Mouse (Mus musculus): ENCODE data around the gene Svs1. TPM values are rescaled to one million over a fixed set of nuclear protein-coding genes. Genes with fewer than 3 reads are reported as not detected.

The Svs1 gene
- total RNA-seq, 2 experiments from 2014 or later: not detected

GRCm38 (mm10) chr6:49011191-49011590 lies 24.5 kb downstream of the Svs1 start:
- DNase-seq: no peak

- no peak for DNase-seq
Measured at GRCm38 (mm10) chr6:49013023-49013422, 26.4 kb downstream of the Svs1 start.

- no peak for DNase-seq
Measured at GRCm38 (mm10) chr6:49013458-49013857, 26.8 kb downstream of the Svs1 start.

- no peak for DNase-seq
Measured at GRCm38 (mm10) chr6:49017150-49017549, 30.5 kb downstream of the Svs1 start.

- no peak for DNase-seq
Measured at GRCm38 (mm10) chr6:49019341-49019740, 32.7 kb downstream of the Svs1 start.

GRCm38 (mm10) chr6:49021141-49022012 lies 34.7 kb downstream of the Svs1 start:
- DNase-seq: no peak

- DNase-seq: no peak
Measured at GRCm38 (mm10) chr6:49022384-49022783, 35.7 kb downstream of the Svs1 start.

- no peak for DNase-seq
Measured at GRCm38 (mm10) chr6:49023315-49023714, 36.7 kb downstream of the Svs1 start.

GRCm38 (mm10) chr6:49025290-49025689 lies 38.6 kb downstream of the Svs1 start:
- no peak for DNase-seq

GRCm38 (mm10) chr6:49026496-49026895 lies 39.8 kb downstream of the Svs1 start:
- no peak for DNase-seq

GRCm38 (mm10) chr6:49028019-49028418 lies 41.4 kb downstream of the Svs1 start:
- no peak for DNase-seq

- no peak for DNase-seq
Measured at GRCm38 (mm10) chr6:49028708-49029107, 42.0 kb downstream of the Svs1 start.

- no peak for DNase-seq
Measured at GRCm38 (mm10) chr6:49031230-49031629, 44.6 kb downstream of the Svs1 start.

- DNase-seq: no peak
Measured at GRCm38 (mm10) chr6:49032783-49033182, 46.1 kb downstream of the Svs1 start.

- DNase-seq: peak; percentile 7
Measured at GRCm38 (mm10) chr6:49036275-49037267, 49.9 kb downstream of the Svs1 start, which contains the start of gene Gpnmb. Gene Gpnmb (plus strand): TSS chr6:49036546.

GRCm38 (mm10) chr6:49037268-49037662 lies 50.6 kb downstream of the Svs1 start:
- no peak for DNase-seq

GRCm38 (mm10) chr6:49039470-49040180 lies 53.0 kb downstream of the Svs1 start:
- DNase-seq: peak; percentile 80

Other genes starting within 250 kb of the Svs1 start
- 10 to 100 TPM; 18.7 to 24.2 TPM for gene Gimap1, start 247.8 kb upstream of the Svs1 start, total RNA-seq (2021)
- 10 to 100 TPM; 14.2 to 19.5 TPM for gene Gimap5, start 240.7 kb upstream of the Svs1 start, total RNA-seq (2021)
- 1 to 10 TPM; 4.5 to 5.4 TPM for gene Gimap3, start 216.0 kb upstream of the Svs1 start, total RNA-seq (2021)
- gene Tmem176a, start 145.9 kb upstream of the Svs1 start, total RNA-seq (2021): 100 to 1,000 TPM; 138 to 148 TPM
- gene Tmem176b, start 145.4 kb upstream of the Svs1 start, total RNA-seq (2021): 100 to 1,000 TPM; 280 to 302 TPM
- gene Aoc1, start 114.0 kb upstream of the Svs1 start, total RNA-seq (2021): not detected
- under 1 TPM in 1 of 2 experiments, not detected in 1; 0.12 TPM for gene 1600015I10Rik, start 57.0 kb upstream of the Svs1 start, total RNA-seq (2021)
- not detected for gene Doxl2, start 11.9 kb upstream of the Svs1 start, total RNA-seq (2021)
- gene Gpnmb, start 49.7 kb downstream of the Svs1 start, total RNA-seq (2021): under 1 TPM; 0.55 to 0.84 TPM
- 10 to 100 TPM; 45.7 to 52.5 TPM for gene Malsu1, start 86.9 kb downstream of the Svs1 start, total RNA-seq (2021)
- 1 to 10 TPM; 7.1 to 7.6 TPM for gene Igf2bp3, start 228.1 kb downstream of the Svs1 start, total RNA-seq (2021)